Mouse (Mus musculus) G1E (cell line): ENCODE measurements at regions not wholly inside any gene's neighbourhood (a gene's known extent, or its start where the extent isn't known, plus 50 kb on each side); places are given as distances from the start of the nearest gene placed in this dataset.

Experiments
- CTCF ChIP-seq: IDR thresholded peaks from 2 replicates; pipeline ENCODE4 v1.5.1; 2012; ENCODE audit warnings: low read depth, low read length, inconsistent platforms, mixed read lengths
- POLR2AphosphoS5 ChIP-seq: IDR thresholded peaks from 2 replicates; pipeline ENCODE4 v1.6.1; 2012; ENCODE audit warnings: low read depth, low read length, inconsistent platforms; ENCODE audit not compliant: insufficient replicate concordance
- TAL1 ChIP-seq: conservative IDR thresholded peaks from 2 replicates; pipeline ENCODE4 v1.6.1; 2012; ENCODE audit warnings: low read depth, low read length, inconsistent platforms, mixed read lengths

DNA sequence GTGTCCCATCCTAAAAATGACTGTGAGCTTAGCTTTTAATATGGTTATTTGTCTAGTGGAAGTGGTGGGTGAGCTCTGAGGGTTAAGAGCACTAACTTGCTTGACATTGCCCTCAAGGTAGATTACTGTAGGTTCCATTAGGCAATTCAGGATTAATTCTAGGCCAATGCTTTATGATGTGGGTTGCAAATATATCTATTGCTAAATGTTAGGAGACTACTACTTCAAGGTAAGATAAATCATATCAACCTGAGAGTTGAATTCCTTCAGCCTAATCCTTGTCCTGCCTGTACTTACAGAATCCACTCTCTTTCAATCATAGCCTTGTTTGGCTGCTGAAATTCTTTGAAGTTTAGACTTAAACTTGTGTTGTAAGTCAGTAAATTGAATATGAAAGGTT is 501.2 kb upstream of the Pappa start:
- no peak for TF ChIP-seq CTCF
- no peak for TF ChIP-seq POLR2AphosphoS5
- TF ChIP-seq TAL1 = no peak
